Comparison of ENCODE assay signal across 7 mouse cellular contexts in the genomic region with DNA sequence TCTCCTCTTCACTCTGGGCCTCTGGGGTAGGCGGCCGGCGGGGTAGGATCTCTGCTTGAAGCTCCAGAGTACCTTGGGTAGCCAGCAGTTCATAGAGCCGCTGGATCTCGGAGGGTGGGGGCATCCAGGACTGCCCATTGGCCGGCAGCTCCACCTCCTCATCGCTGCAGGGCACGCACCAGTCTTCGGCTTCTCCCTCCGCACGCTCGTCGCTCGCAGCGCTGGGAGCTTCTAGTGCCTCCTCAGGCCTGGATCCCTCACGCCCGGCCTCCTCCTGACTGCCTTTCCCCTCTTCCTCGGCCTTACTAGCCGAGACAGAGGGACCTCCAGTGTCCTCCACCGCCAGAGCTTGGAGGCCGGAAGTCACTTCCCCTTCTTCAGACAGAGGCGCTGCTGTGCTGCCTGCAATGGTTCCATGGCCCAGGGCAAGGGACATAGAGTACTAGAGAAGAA. TPM values are rescaled to one million over a fixed set of nuclear protein-coding genes. Genes with fewer than 3 reads are reported as not detected.
A peak's percentile ranks its signal among the peaks of the same experiment; 100 is the strongest.
DNase-seq lines count a peak whose midpoint lies in the region; ATAC-seq and TF ChIP-seq lines count a peak whose summit lies in the region.

No protein-coding gene starts in this region.

- peak overlapping the region; percentile 91 for H3K27ac ChIP-seq in neural tube, embryonic 11.5 days (ENCODE audit: low read depth, low read length)
- H3K27ac ChIP-seq in bone marrow macrophage, adult 2 months (ENCODE audit: insufficient read depth, low read depth, low read length) = peak overlapping the region; percentile 84
- peak overlapping the region; percentile 93 for H3K27ac ChIP-seq in forebrain, embryonic 14.5 days (ENCODE audit: low read depth, low read length)
- peak overlapping the region; percentile 93 for H3K27ac ChIP-seq in limb, embryonic 14.5 days (replicated peaks; ENCODE audit: low read depth, low read length)
- peak overlapping the region; percentile 86 for H3K27ac ChIP-seq in neural tube, embryonic 12.5 days

- peak; percentile 45 for ATAC-seq in neural tube, embryonic 11.5 days (ENCODE audit: insufficient read depth, low FRiP score, low TSS enrichment)
- ATAC-seq in forebrain, embryonic 14.5 days = peak; percentile 29
- ATAC-seq in limb, embryonic 14.5 days (ENCODE audit: low FRiP score, low read depth) = peak; percentile 25
- ATAC-seq in neural tube, embryonic 12.5 days (ENCODE audit: low FRiP score, low read depth) = peak; percentile 59

- H3K4me2 ChIP-seq in neural tube, embryonic 11.5 days (ENCODE audit: low read depth) = peak overlapping the region; percentile 92
- peak overlapping the region; percentile 96 for H3K4me2 ChIP-seq in forebrain, embryonic 14.5 days (ENCODE audit: low read length)
- peak overlapping the region; percentile 90 for H3K4me2 ChIP-seq in limb, embryonic 14.5 days (replicated peaks; ENCODE audit: low read depth, low read length, severe bottlenecking)
- peak overlapping the region; percentile 94 for H3K4me2 ChIP-seq in neural tube, embryonic 12.5 days (replicated peaks)

- no peak for DNase-seq in neural tube, embryonic 11.5 days (ENCODE audit: low spot score)
- no peak for DNase-seq in neural tube, embryonic 10.5 days (ENCODE audit: extremely low spot score, low spot score)
- no peak for DNase-seq in forebrain, embryonic 14.5 days (ENCODE audit: low spot score)
- peak; percentile 23 for DNase-seq in limb, embryonic 14.5 days (ENCODE audit: low spot score)
- DNase-seq in urinary bladder, postnatal 10 days (ENCODE audit: low spot score) = no peak

- 1% methylated on average over 22 of the region's 22 CpGs for WGBS in neural tube, embryonic 11.5 days
- WGBS in forebrain, embryonic 14.5 days = 1% methylated on average over 22 of the region's 22 CpGs
- 1% methylated on average over 21 of the region's 22 CpGs for WGBS in limb, embryonic 14.5 days
- under 1% methylated on average over 22 of the region's 22 CpGs for WGBS in neural tube, embryonic 12.5 days

- no peak for TF ChIP-seq POLR2A in bone marrow macrophage, adult 2 months (IDR thresholded peaks at IDR 0.05; ENCODE audit: borderline replicate concordance, low read depth, low read length)
- 0 out of 2 replicates have a peak, but pooled peaks have one; percentile 9 for TF ChIP-seq POLR2A in limb, embryonic 14.5 days (IDR thresholded peaks at IDR 0.05; ENCODE audit: borderline replicate concordance, extremely low read depth, insufficient read depth, insufficient read length)

- no peaks in the 10 kb centered on the region for H3K27me3 ChIP-seq in neural tube, embryonic 11.5 days (ENCODE audit: control insufficient read depth, insufficient read depth, low read length)
- no peaks in the 10 kb centered on the region for H3K27me3 ChIP-seq in forebrain, embryonic 14.5 days (replicated peaks; ENCODE audit: control insufficient read depth, insufficient read depth, low read length)
- H3K27me3 ChIP-seq in limb, embryonic 14.5 days (ENCODE audit: control insufficient read depth, insufficient read depth, low read length) = no peaks in the 10 kb centered on the region
- H3K27me3 ChIP-seq in neural tube, embryonic 12.5 days (replicated peaks) = no peaks in the 10 kb centered on the region

- peaks cover 8% of the 10 kb centered on the region for H3K36me3 ChIP-seq in neural tube, embryonic 11.5 days (ENCODE audit: control insufficient read depth, insufficient read depth, low read length)
- H3K36me3 ChIP-seq in forebrain, embryonic 14.5 days (ENCODE audit: control insufficient read depth, insufficient read depth, low read length) = peaks cover 38% of the 10 kb centered on the region
- H3K36me3 ChIP-seq in limb, embryonic 14.5 days (ENCODE audit: control insufficient read depth, insufficient read depth, low read length) = peaks cover 35% of the 10 kb centered on the region
- peaks cover 27% of the 10 kb centered on the region for H3K36me3 ChIP-seq in neural tube, embryonic 12.5 days

- peaks cover 21% of the 10 kb centered on the region for H3K4me1 ChIP-seq in neural tube, embryonic 11.5 days (ENCODE audit: control insufficient read depth, insufficient read depth, low read length)
- peaks cover 29% of the 10 kb centered on the region for H3K4me1 ChIP-seq in bone marrow macrophage, adult 2 months (ENCODE audit: control insufficient read depth, insufficient read depth, low read length)
- H3K4me1 ChIP-seq in forebrain, embryonic 14.5 days (ENCODE audit: control insufficient read depth, insufficient read depth, low read length) = peaks cover 33% of the 10 kb centered on the region
- H3K4me1 ChIP-seq in limb, embryonic 14.5 days (ENCODE audit: control insufficient read depth, insufficient read depth, low read length) = peaks cover 38% of the 10 kb centered on the region
- peaks cover 60% of the 10 kb centered on the region for H3K4me1 ChIP-seq in neural tube, embryonic 12.5 days

- no peaks in the 10 kb centered on the region for H3K9me3 ChIP-seq in neural tube, embryonic 11.5 days (ENCODE audit: control insufficient read depth, low read length)
- H3K9me3 ChIP-seq in forebrain, embryonic 14.5 days (replicated peaks; ENCODE audit: control insufficient read depth, low read length) = no peaks in the 10 kb centered on the region
- H3K9me3 ChIP-seq in limb, embryonic 14.5 days (ENCODE audit: control insufficient read depth, low read length) = no peaks in the 10 kb centered on the region
- H3K9me3 ChIP-seq in neural tube, embryonic 12.5 days = no peaks in the 10 kb centered on the region

- no peak for TF ChIP-seq CTCF in bone marrow macrophage, adult 2 months (IDR thresholded peaks at IDR 0.05; ENCODE audit: low read depth, low read length)

- peak overlapping the region; percentile 76 for H3K4me3 ChIP-seq in neural tube, embryonic 11.5 days (ENCODE audit: low read depth, low read length)
- peak overlapping the region; percentile 74 for H3K4me3 ChIP-seq in bone marrow macrophage, adult 2 months (ENCODE audit: insufficient read depth, low read length)
- peak overlapping the region; percentile 73 for H3K4me3 ChIP-seq in forebrain, embryonic 14.5 days (ENCODE audit: low read depth, low read length)
- peak overlapping the region; percentile 75 for H3K4me3 ChIP-seq in limb, embryonic 14.5 days (replicated peaks; ENCODE audit: low read length)
- peak overlapping the region; percentile 61 for H3K4me3 ChIP-seq in neural tube, embryonic 12.5 days

- H3K9ac ChIP-seq in neural tube, embryonic 11.5 days (ENCODE audit: low read length) = peak overlapping the region; percentile 91
- peak overlapping the region; percentile 88 for H3K9ac ChIP-seq in forebrain, embryonic 14.5 days (ENCODE audit: low read length)
- peak overlapping the region; percentile 80 for H3K9ac ChIP-seq in limb, embryonic 14.5 days (ENCODE audit: low read depth, low read length, severe bottlenecking)
- peak overlapping the region; percentile 80 for H3K9ac ChIP-seq in neural tube, embryonic 12.5 days

RNA-seq across cellular contexts. Expression of gene Pagr1b, which starts 0.2 kb away (rescaled TPM):
- 1.1 TPM in 1 of 2 replicates, not detected in the other for polyA plus RNA-seq in neural tube, embryonic 11.5 days (2014; fragmentation: Nextera tagmentation; extraction: Ambion mirVana)
- 9.2 and 17.6 TPM in 2 replicates for polyA plus RNA-seq in bone marrow macrophage, adult 2 months (2012; ENCODE audit: insufficient read depth, insufficient read length, missing spikeins)
- polyA plus RNA-seq in forebrain, embryonic 14.5 days (2014; fragmentation: Nextera tagmentation; extraction: Ambion mirVana) = 0.34 and 0.74 TPM in 2 replicates
- 3.2 and 4.3 TPM in 2 replicates for polyA plus RNA-seq in limb, embryonic 14.5 days (2012; rRNA removed)
- 0.61 TPM in 1 of 2 replicates, not detected in the other for polyA plus RNA-seq in limb, embryonic 14.5 days (2014; fragmentation: Nextera tagmentation; extraction: Ambion mirVana)
- not detected in 2 replicates for polyA plus RNA-seq in neural tube, embryonic 12.5 days (2016; fragmentation: Nextera tagmentation; extraction: Ambion mirVana)

RNA-seq across cellular contexts. Expression of gene Pagr1a, which starts 0.6 kb away (rescaled TPM):
- 99.6 and 105 TPM in 2 replicates for polyA plus RNA-seq in neural tube, embryonic 11.5 days (2014; fragmentation: Nextera tagmentation; extraction: Ambion mirVana)
- 20.3 and 22.2 TPM in 2 replicates for polyA plus RNA-seq in bone marrow macrophage, adult 2 months (2012; ENCODE audit: insufficient read depth, insufficient read length, missing spikeins)
- 22.3 and 25.1 TPM in 2 replicates for polyA plus RNA-seq in forebrain, embryonic 14.5 days (2014; fragmentation: Nextera tagmentation; extraction: Ambion mirVana)
- polyA plus RNA-seq in limb, embryonic 14.5 days (2012; rRNA removed) = 27.0 and 31.9 TPM in 2 replicates
- 47.6 and 63.6 TPM in 2 replicates for polyA plus RNA-seq in limb, embryonic 14.5 days (2014; fragmentation: Nextera tagmentation; extraction: Ambion mirVana)
- polyA plus RNA-seq in neural tube, embryonic 12.5 days (2016; fragmentation: Nextera tagmentation; extraction: Ambion mirVana) = 63.1 and 80.4 TPM in 2 replicates

RNA-seq across cellular contexts. Expression of gene Mvp, which starts 2.1 kb away (rescaled TPM):
- polyA plus RNA-seq in neural tube, embryonic 11.5 days (2014; fragmentation: Nextera tagmentation; extraction: Ambion mirVana) = 3.0 and 4.2 TPM in 2 replicates
- polyA plus RNA-seq in bone marrow macrophage, adult 2 months (2012; ENCODE audit: insufficient read depth, insufficient read length, missing spikeins) = 95.9 and 96.2 TPM in 2 replicates
- 1.8 and 2.7 TPM in 2 replicates for polyA plus RNA-seq in forebrain, embryonic 14.5 days (2014; fragmentation: Nextera tagmentation; extraction: Ambion mirVana)
- polyA plus RNA-seq in limb, embryonic 14.5 days (2012; rRNA removed) = 7.9 and 8.0 TPM in 2 replicates
- polyA plus RNA-seq in limb, embryonic 14.5 days (2014; fragmentation: Nextera tagmentation; extraction: Ambion mirVana) = 7.3 and 7.9 TPM in 2 replicates
- 5.9 and 6.6 TPM in 2 replicates for polyA plus RNA-seq in neural tube, embryonic 12.5 days (2016; fragmentation: Nextera tagmentation; extraction: Ambion mirVana)

RNA-seq across cellular contexts. Expression of gene Gm42742, which starts 4.4 kb away (rescaled TPM):
- 14.3 and 19.4 TPM in 2 replicates for polyA plus RNA-seq in neural tube, embryonic 11.5 days (2014; fragmentation: Nextera tagmentation; extraction: Ambion mirVana)
- polyA plus RNA-seq in bone marrow macrophage, adult 2 months (2012; ENCODE audit: insufficient read depth, insufficient read length, missing spikeins) = 31.3 and 44.3 TPM in 2 replicates
- 65.0 and 68.5 TPM in 2 replicates for polyA plus RNA-seq in forebrain, embryonic 14.5 days (2014; fragmentation: Nextera tagmentation; extraction: Ambion mirVana)
- polyA plus RNA-seq in limb, embryonic 14.5 days (2012; rRNA removed) = 111 and 143 TPM in 2 replicates
- 26.8 and 37.7 TPM in 2 replicates for polyA plus RNA-seq in limb, embryonic 14.5 days (2014; fragmentation: Nextera tagmentation; extraction: Ambion mirVana)
- 46.4 and 66.2 TPM in 2 replicates for polyA plus RNA-seq in neural tube, embryonic 12.5 days (2016; fragmentation: Nextera tagmentation; extraction: Ambion mirVana)

RNA-seq across cellular contexts. Expression of gene Prrt2, which starts 4.5 kb away (rescaled TPM):
- polyA plus RNA-seq in neural tube, embryonic 11.5 days (2014; fragmentation: Nextera tagmentation; extraction: Ambion mirVana) = 6.2 and 6.9 TPM in 2 replicates
- polyA plus RNA-seq in bone marrow macrophage, adult 2 months (2012; ENCODE audit: insufficient read depth, insufficient read length, missing spikeins) = 2.8 TPM in 1 of 2 replicates, not detected in the other
- polyA plus RNA-seq in forebrain, embryonic 14.5 days (2014; fragmentation: Nextera tagmentation; extraction: Ambion mirVana) = 13.7 and 20.1 TPM in 2 replicates
- polyA plus RNA-seq in limb, embryonic 14.5 days (2012; rRNA removed) = 74.6 and 130 TPM in 2 replicates
- polyA plus RNA-seq in limb, embryonic 14.5 days (2014; fragmentation: Nextera tagmentation; extraction: Ambion mirVana) = 21.2 and 21.3 TPM in 2 replicates
- polyA plus RNA-seq in neural tube, embryonic 12.5 days (2016; fragmentation: Nextera tagmentation; extraction: Ambion mirVana) = 5.3 and 6.2 TPM in 2 replicates

Comparison
In these comparisons a context has a peak if more than half of its experiments do, and no peak if none do; other contexts are left out.
1. RNA of gene Mvp, which starts 2.1 kb away (polyA plus RNA-seq): 95.9 to 96.2 TPM in bone marrow macrophage, adult 2 months; 7.3 to 8.0 TPM in limb, embryonic 14.5 days, 5.9 to 6.6 TPM in neural tube, embryonic 12.5 days, 3.0 to 4.2 TPM in neural tube, embryonic 11.5 days and 1.8 to 2.7 TPM in forebrain, embryonic 14.5 days; every median in the first group is over 10 times any median in the second.
2. Peak in every context shown above with its lines, with median percentiles within 50 percentile points of each other: ATAC-seq, H3K27ac ChIP-seq, H3K4me2 ChIP-seq, H3K4me3 ChIP-seq and H3K9ac ChIP-seq.